Mouse (Mus musculus): ENCODE results near the gene Oxld1. TPM values are rescaled to one million over a fixed set of nuclear protein-coding genes. Genes with fewer than 3 reads are reported as not detected.

Gene Oxld1
- polyA plus RNA-seq, 1 experiment from 2014 or later = 15.3 TPM

- no peaks in the 10 kb centered on the region for H3K36me3 ChIP-seq (ENCODE audit: control insufficient read depth, insufficient read depth, low read length)
- no peak overlapping the region for H3K4me2 ChIP-seq (replicated peaks; ENCODE audit: low read depth, low read length)
- 68% methylated on average over 3 of the region's 3 CpGs for WGBS
- H3K27me3 ChIP-seq (ENCODE audit: control insufficient read depth, insufficient read depth, low read length) = no peaks in the 10 kb centered on the region
- peaks cover 5% of the 10 kb centered on the region; the same call in 1 of the 2 replicates for H3K4me1 ChIP-seq (ENCODE audit: control insufficient read depth, insufficient read depth, low read length)
- no peak overlapping the region for H3K9ac ChIP-seq (replicated peaks; ENCODE audit: low read depth, low read length)
- no peaks in the 10 kb centered on the region for H3K9me3 ChIP-seq (ENCODE audit: control insufficient read depth, low read depth, low read length)
- ATAC-seq (ENCODE audit: insufficient number of reproducible peaks, insufficient read depth, low FRiP score, low read depth) = no peak
- no peak overlapping the region for H3K4me3 ChIP-seq (ENCODE audit: low read depth, low read length)
- no peak overlapping the region for H3K27ac ChIP-seq (ENCODE audit: low read length)
Measured at GRCm38 (mm10) chr11:120452246-120452645, 5.6 kb downstream of the Oxld1 start.

GRCm38 (mm10) chr11:120447179-120447578 is 10.7 kb downstream of the Oxld1 start:
- no peak for ATAC-seq (ENCODE audit: insufficient number of reproducible peaks, insufficient read depth, low FRiP score, low read depth)
- Histone ChIP-seq H3K4me2 (replicated peaks; ENCODE audit: low read depth, low read length) (no peak overlapping the region), H3K36me3 (ENCODE audit: control insufficient read depth, insufficient read depth, low read length) (no peaks in the 10 kb centered on the region), H3K4me3 (ENCODE audit: low read depth, low read length) (no peak overlapping the region), H3K27me3 (ENCODE audit: control insufficient read depth, insufficient read depth, low read length) (no peaks in the 10 kb centered on the region), H3K9me3 (ENCODE audit: control insufficient read depth, low read depth, low read length) (no peaks in the 10 kb centered on the region), H3K27ac (ENCODE audit: low read length) (no peak overlapping the region), H3K9ac (replicated peaks; ENCODE audit: low read depth, low read length) (no peak overlapping the region), H3K4me1 (ENCODE audit: control insufficient read depth, insufficient read depth, low read length) (no peaks in the 10 kb centered on the region)
- 73% methylated on average over 7 of the region's 7 CpGs for WGBS

GRCm38 (mm10) chr11:120445475-120445874 is 12.4 kb downstream of the Oxld1 start:
- no peaks in the 10 kb centered on the region for H3K9me3 ChIP-seq (ENCODE audit: control insufficient read depth, low read depth, low read length)
- H3K9ac ChIP-seq (replicated peaks; ENCODE audit: low read depth, low read length) = no peak overlapping the region
- H3K4me3 ChIP-seq (ENCODE audit: low read depth, low read length) = no peak overlapping the region
- H3K4me1 ChIP-seq (ENCODE audit: control insufficient read depth, insufficient read depth, low read length) = no peaks in the 10 kb centered on the region
- no peaks in the 10 kb centered on the region for H3K36me3 ChIP-seq (ENCODE audit: control insufficient read depth, insufficient read depth, low read length)
- no peak overlapping the region for H3K27ac ChIP-seq (ENCODE audit: low read length)
- ATAC-seq (ENCODE audit: insufficient number of reproducible peaks, insufficient read depth, low FRiP score, low read depth) = no peak
- no peak overlapping the region for H3K4me2 ChIP-seq (replicated peaks; ENCODE audit: low read depth, low read length)
- WGBS = 61% methylated on average over 3 of the region's 3 CpGs
- H3K27me3 ChIP-seq (ENCODE audit: control insufficient read depth, insufficient read depth, low read length) = no peaks in the 10 kb centered on the region

- ATAC-seq (ENCODE audit: insufficient number of reproducible peaks, insufficient read depth, low FRiP score, low read depth) = no peak
- no peaks in the 10 kb centered on the region for H3K9me3 ChIP-seq (ENCODE audit: control insufficient read depth, low read depth, low read length)
Measured at GRCm38 (mm10) chr11:120444106-120444505, 13.8 kb downstream of the Oxld1 start.

GRCm38 (mm10) chr11:120442765-120443280 is 15.0 kb downstream of the Oxld1 start:
- H3K27ac ChIP-seq (ENCODE audit: low read length) = no peak overlapping the region
- no peak overlapping the region for H3K4me2 ChIP-seq (replicated peaks; ENCODE audit: low read depth, low read length)
- WGBS = 79% methylated on average over 3 of the region's 3 CpGs
- no peak for ATAC-seq (ENCODE audit: insufficient number of reproducible peaks, insufficient read depth, low FRiP score, low read depth)
- no peaks in the 10 kb centered on the region for H3K4me1 ChIP-seq (ENCODE audit: control insufficient read depth, insufficient read depth, low read length)
- H3K36me3 ChIP-seq (ENCODE audit: control insufficient read depth, insufficient read depth, low read length) = no peaks in the 10 kb centered on the region
- H3K4me3 ChIP-seq (ENCODE audit: low read depth, low read length) = no peak overlapping the region
- H3K9ac ChIP-seq (replicated peaks; ENCODE audit: low read depth, low read length) = no peak overlapping the region
- no peaks in the 10 kb centered on the region for H3K9me3 ChIP-seq (ENCODE audit: control insufficient read depth, low read depth, low read length)
- H3K27me3 ChIP-seq (ENCODE audit: control insufficient read depth, insufficient read depth, low read length) = no peaks in the 10 kb centered on the region

More at GRCm38 (mm10) chr11:120444106-120444505, 13.8 kb downstream of the Oxld1 start:
- no peak overlapping the region for H3K27ac ChIP-seq (ENCODE audit: low read length)
- no peak overlapping the region for H3K4me3 ChIP-seq (ENCODE audit: low read depth, low read length)
- 65% methylated on average over 6 of the region's 6 CpGs for WGBS
- no peak overlapping the region for H3K4me2 ChIP-seq (replicated peaks; ENCODE audit: low read depth, low read length)
- no peaks in the 10 kb centered on the region for H3K27me3 ChIP-seq (ENCODE audit: control insufficient read depth, insufficient read depth, low read length)
- H3K9ac ChIP-seq (replicated peaks; ENCODE audit: low read depth, low read length) = no peak overlapping the region
- no peaks in the 10 kb centered on the region for H3K4me1 ChIP-seq (ENCODE audit: control insufficient read depth, insufficient read depth, low read length)
- H3K36me3 ChIP-seq (ENCODE audit: control insufficient read depth, insufficient read depth, low read length) = no peaks in the 10 kb centered on the region

GRCm38 (mm10) chr11:120442344-120442743 is 15.5 kb downstream of the Oxld1 start, which contains the start of gene Tspan10:
Gene Tspan10, plus strand, starts transcription at chr11:120442644.
- no peak for ATAC-seq (ENCODE audit: insufficient number of reproducible peaks, insufficient read depth, low FRiP score, low read depth)
- Histone ChIP-seq H3K9ac (replicated peaks; ENCODE audit: low read depth, low read length) (no peak within 1 kb of the TSS), H3K9me3 (ENCODE audit: control insufficient read depth, low read depth, low read length) (no peaks in the 10 kb centered on the region), H3K36me3 (ENCODE audit: control insufficient read depth, insufficient read depth, low read length) (no peaks in the 10 kb centered on the region), H3K4me1 (ENCODE audit: control insufficient read depth, insufficient read depth, low read length) (no peaks in the 10 kb centered on the region), H3K27me3 (ENCODE audit: control insufficient read depth, insufficient read depth, low read length) (no peaks in the 10 kb centered on the region), H3K27ac (ENCODE audit: low read length) (no peak within 1 kb of the TSS), H3K4me2 (replicated peaks; ENCODE audit: low read depth, low read length) (no peak within 1 kb of the TSS), H3K4me3 (ENCODE audit: low read depth, low read length) (no peak within 1 kb of the TSS)
- whole genome bisulfite sequencing = 84% methylated on average over 3 of the region's 3 CpGs

GRCm38 (mm10) chr11:120437857-120438385 is 19.9 kb downstream of the Oxld1 start:
- Histone ChIP-seq H3K27me3 (ENCODE audit: control insufficient read depth, insufficient read depth, low read length) (no peaks in the 10 kb centered on the region), H3K4me2 (replicated peaks; ENCODE audit: low read depth, low read length) (peak overlapping the region; percentile 42), H3K9me3 (ENCODE audit: control insufficient read depth, low read depth, low read length) (no peaks in the 10 kb centered on the region), H3K36me3 (ENCODE audit: control insufficient read depth, insufficient read depth, low read length) (peaks cover 12% of the 10 kb centered on the region; the same call in 1 of the 2 replicates), H3K4me1 (ENCODE audit: control insufficient read depth, insufficient read depth, low read length) (peaks cover 7% of the 10 kb centered on the region; the same call in 1 of the 2 replicates), H3K4me3 (ENCODE audit: low read depth, low read length) (peak overlapping the region; percentile 95), H3K27ac (ENCODE audit: low read length) (no peak overlapping the region; the same call in 1 of the 2 replicates), H3K9ac (replicated peaks; ENCODE audit: low read depth, low read length) (peak overlapping the region; percentile 94)
- ATAC-seq (ENCODE audit: insufficient number of reproducible peaks, insufficient read depth, low FRiP score, low read depth) = no peak
- 24% methylated on average over 12 of the region's 12 CpGs for WGBS

GRCm38 (mm10) chr11:120437152-120437856 is 20.6 kb downstream of the Oxld1 start, which contains the start of gene Nploc4:
Gene Nploc4, minus strand, starts transcription at chr11:120437708.
- peak within 1 kb of the TSS; percentile 83 for H3K4me2 ChIP-seq (replicated peaks; ENCODE audit: low read depth, low read length)
- ATAC-seq (ENCODE audit: insufficient number of reproducible peaks, insufficient read depth, low FRiP score, low read depth) = peak; percentile 88
- WGBS = under 1% methylated on average over 59 of the region's 77 CpGs
- peak within 1 kb of the TSS; percentile 94 for H3K9ac ChIP-seq (replicated peaks; ENCODE audit: low read depth, low read length)
- H3K27ac ChIP-seq (ENCODE audit: low read length) = no peak within 1 kb of the TSS; the same call in 1 of the 2 replicates
- H3K4me1 ChIP-seq (ENCODE audit: control insufficient read depth, insufficient read depth, low read length) = peaks cover 7% of the 10 kb centered on the region; the same call in 1 of the 2 replicates
- peaks cover 18% of the 10 kb centered on the region for H3K36me3 ChIP-seq (ENCODE audit: control insufficient read depth, insufficient read depth, low read length)
- peak within 1 kb of the TSS; percentile 95 for H3K4me3 ChIP-seq (ENCODE audit: low read depth, low read length)
- no peaks in the 10 kb centered on the region for H3K27me3 ChIP-seq (ENCODE audit: control insufficient read depth, insufficient read depth, low read length)
- no peaks in the 10 kb centered on the region for H3K9me3 ChIP-seq (ENCODE audit: control insufficient read depth, low read depth, low read length)

Data from stomach, embryonic 14.5 days (tissue).